Mouse (Mus musculus) megakaryocyte, embryonic 14.5 days (primary cell): ENCODE measurements at regions not wholly inside any gene's neighbourhood (a gene's known extent, or its start where the extent isn't known, plus 50 kb on each side); places are given as distances from the start of the nearest gene placed in this dataset.
A peak's percentile ranks its signal among the peaks of the same experiment; 100 is the strongest.

Experiments
- H3K27me3 ChIP-seq: replicated peaks from 2 replicates; pipeline ENCODE3; 2012; ENCODE audit warnings: inconsistent platforms
- H3K36me3 ChIP-seq: replicated peaks from 2 replicates; pipeline ENCODE3; 2012; ENCODE audit warnings: low read length, inconsistent platforms, mixed read lengths
- H3K4me1 ChIP-seq: 2 replicates; pipeline ENCODE4 v1.6.1; 2012; ENCODE audit warnings: inconsistent platforms
- H3K4me3 ChIP-seq: replicated peaks from 2 replicates; pipeline ENCODE3; 2012; ENCODE audit warnings: moderate library complexity, mild to moderate bottlenecking, inconsistent platforms
- H3K9me3 ChIP-seq: 2 replicates; pipeline ENCODE4 v1.6.1; 2012; ENCODE audit warnings: inconsistent platforms
- FLI1 ChIP-seq: IDR thresholded peaks from 2 replicates; pipeline ENCODE4 v1.6.1; 2012; ENCODE audit warnings: low read length, inconsistent platforms, mixed read lengths
- GATA1 ChIP-seq: IDR thresholded peaks from 3 replicates; pipeline ENCODE4 v1.6.1; 2012; ENCODE audit warnings: mixed read lengths, low read length, inconsistent platforms, borderline replicate concordance

- H3K27me3 ChIP-seq = peaks cover 7% of the 10 kb centered on the region
- H3K36me3 ChIP-seq = no peaks in the 10 kb centered on the region
- H3K4me1 ChIP-seq = peaks cover 40% of the 10 kb centered on the region
- H3K4me3 ChIP-seq = no peak overlapping the region
- peaks cover 5% of the 10 kb centered on the region; the same call in 1 of the 2 replicates for H3K9me3 ChIP-seq
- TF ChIP-seq FLI1 (no peak), GATA1 (no peak)
These were observed 192.2 kb downstream of the Opa1 start for GRCm38 (mm10) chr16:29771320-29771719.

GRCm38 (mm10) chr16:29771728-29772608 is 192.8 kb downstream of the Opa1 start:
- TF ChIP-seq FLI1 (no peak), GATA1 (no peak)
- Histone ChIP-seq H3K9me3 (no peaks in the 10 kb centered on the region), H3K36me3 (no peaks in the 10 kb centered on the region), H3K4me3 (no peak overlapping the region), H3K4me1 (peaks cover 45% of the 10 kb centered on the region), H3K27me3 (peaks cover 12% of the 10 kb centered on the region)

GRCm38 (mm10) chr16:29772609-29772988 is 193.5 kb downstream of the Opa1 start:
- Histone ChIP-seq H3K36me3 (no peaks in the 10 kb centered on the region), H3K4me1 (peaks cover 45% of the 10 kb centered on the region), H3K4me3 (no peak overlapping the region), H3K9me3 (no peaks in the 10 kb centered on the region), H3K27me3 (peaks cover 14% of the 10 kb centered on the region)
- TF ChIP-seq FLI1 (no peak), GATA1 (no peak)

GRCm38 (mm10) chr16:29773056-29773455 is 193.9 kb downstream of the Opa1 start:
- Histone ChIP-seq H3K36me3 (no peaks in the 10 kb centered on the region), H3K27me3 (peaks cover 14% of the 10 kb centered on the region), H3K4me1 (peaks cover 45% of the 10 kb centered on the region), H3K4me3 (no peak overlapping the region), H3K9me3 (no peaks in the 10 kb centered on the region)
- no peak for TF ChIP-seq FLI1
- no peak for TF ChIP-seq GATA1

GRCm38 (mm10) chr16:29774949-29775348 is 195.8 kb downstream of the Opa1 start:
- peaks cover 13% of the 10 kb centered on the region for H3K27me3 ChIP-seq
- H3K9me3 ChIP-seq = no peaks in the 10 kb centered on the region
- H3K4me3 ChIP-seq = no peak overlapping the region
- TF ChIP-seq GATA1 = no peak
- TF ChIP-seq FLI1 = no peak
- peaks cover 55% of the 10 kb centered on the region for H3K4me1 ChIP-seq
- no peaks in the 10 kb centered on the region for H3K36me3 ChIP-seq

GRCm38 (mm10) chr16:29775879-29776278 is 196.7 kb downstream of the Opa1 start:
- no peak for TF ChIP-seq GATA1
- TF ChIP-seq FLI1 = no peak
- Histone ChIP-seq H3K4me1 (peaks cover 64% of the 10 kb centered on the region), H3K36me3 (no peaks in the 10 kb centered on the region), H3K4me3 (peak overlapping the region; percentile 8), H3K27me3 (peaks cover 10% of the 10 kb centered on the region), H3K9me3 (no peaks in the 10 kb centered on the region)

- Histone ChIP-seq H3K4me1 (peaks cover 58% of the 10 kb centered on the region), H3K9me3 (peaks cover 10% of the 10 kb centered on the region), H3K36me3 (peaks cover 11% of the 10 kb centered on the region), H3K4me3 (no peak overlapping the region), H3K27me3 (peaks cover 10% of the 10 kb centered on the region)
- no peak for TF ChIP-seq FLI1
- TF ChIP-seq GATA1 = no peak; the same call in 2 of the 3 replicates
These were observed 203.3 kb downstream of the Opa1 start for GRCm38 (mm10) chr16:29782441-29782840.

GRCm38 (mm10) chr16:29785114-29785513 is 206.0 kb downstream of the Opa1 start:
- Histone ChIP-seq H3K9me3 (peaks cover 10% of the 10 kb centered on the region), H3K4me1 (peaks cover 52% of the 10 kb centered on the region), H3K36me3 (peaks cover 11% of the 10 kb centered on the region), H3K27me3 (peaks cover 18% of the 10 kb centered on the region), H3K4me3 (no peak overlapping the region)
- no peak for TF ChIP-seq FLI1
- TF ChIP-seq GATA1 = no peak

GRCm38 (mm10) chr16:29786540-29786939 is 207.4 kb downstream of the Opa1 start:
- H3K36me3 ChIP-seq = peaks cover 11% of the 10 kb centered on the region
- peaks cover 41% of the 10 kb centered on the region for H3K4me1 ChIP-seq
- no peak overlapping the region for H3K4me3 ChIP-seq
- peaks cover 18% of the 10 kb centered on the region for H3K27me3 ChIP-seq
- H3K9me3 ChIP-seq = peaks cover 12% of the 10 kb centered on the region
- TF ChIP-seq GATA1 (no peak), FLI1 (no peak)
